ENCODE assay signal across 31 mouse cellular contexts in genomic region chr8:37465651-37466050, GRCm38 (mm10).
"Had no signal": no experiment of that assay in that cellular context is flagged by ENCODE, and none has a peak within 500 bp of the region (broad histone marks: within the 10 kb centered on the region; RNA-seq: fewer than 3 reads in every experiment).

No protein-coding gene starts in this region.

- H3K9me3 ChIP-seq: limb, embryonic 10.5 days; limb, embryonic 12.5 days; limb, embryonic 13.5 days; limb, embryonic 15.5 days; liver, embryonic 12.5 days; liver, embryonic 13.5 days; liver, embryonic 15.5 days; lung, embryonic 15.5 days; midbrain, embryonic 10.5 days; midbrain, embryonic 12.5 days; midbrain, embryonic 13.5 days; midbrain, embryonic 15.5 days; neural tube, embryonic 12.5 days had no signal

- H3K4me3 ChIP-seq: limb, embryonic 10.5 days; limb, embryonic 12.5 days; limb, embryonic 13.5 days; limb, embryonic 15.5 days; liver, embryonic 12.5 days; liver, embryonic 13.5 days; liver, embryonic 15.5 days; lung, embryonic 15.5 days; megakaryocyte, embryonic 14.5 days; midbrain, embryonic 10.5 days; midbrain, embryonic 12.5 days; midbrain, embryonic 13.5 days; midbrain, embryonic 15.5 days; myocyte; neural tube, embryonic 12.5 days had no signal

- DNase-seq: left cerebral cortex, postnatal 4 days; liver; liver, embryonic 13.5 days; liver, postnatal 0 days; lung, adult 2 months; lung, embryonic 14.5 days; lung, postnatal 10 days; lung, postnatal 14 days; lung, postnatal 36 days; lung, postnatal 4 days; midbrain, embryonic 14.5 days had no signal

- H3K4me2 ChIP-seq: limb, embryonic 12.5 days; limb, embryonic 13.5 days; limb, embryonic 15.5 days; liver, embryonic 11.5 days; liver, embryonic 12.5 days; liver, embryonic 13.5 days; liver, embryonic 15.5 days; lung, embryonic 14.5 days; lung, embryonic 15.5 days; midbrain, embryonic 11.5 days; midbrain, embryonic 12.5 days; midbrain, embryonic 13.5 days; midbrain, embryonic 15.5 days; neural tube, embryonic 12.5 days had no signal

- H3K4me1 ChIP-seq: limb, embryonic 10.5 days; limb, embryonic 12.5 days; limb, embryonic 13.5 days; limb, embryonic 15.5 days; liver, embryonic 12.5 days; liver, embryonic 13.5 days; liver, embryonic 15.5 days; lung, embryonic 15.5 days; megakaryocyte, embryonic 14.5 days; midbrain, embryonic 12.5 days; midbrain, embryonic 13.5 days; midbrain, embryonic 15.5 days; neural tube, embryonic 12.5 days had no signal

- H3K27ac ChIP-seq: limb, embryonic 10.5 days; limb, embryonic 12.5 days; limb, embryonic 13.5 days; limb, embryonic 15.5 days; liver, embryonic 12.5 days; liver, embryonic 13.5 days; liver, embryonic 14.5 days; liver, embryonic 15.5 days; lung, embryonic 15.5 days; macrophage; midbrain, embryonic 10.5 days; midbrain, embryonic 12.5 days; midbrain, embryonic 13.5 days; midbrain, embryonic 15.5 days; neural tube, embryonic 12.5 days had no signal

- H3K36me3 ChIP-seq: limb, embryonic 10.5 days; limb, embryonic 12.5 days; limb, embryonic 13.5 days; limb, embryonic 15.5 days; liver, embryonic 12.5 days; liver, embryonic 13.5 days; liver, embryonic 15.5 days; lung, embryonic 15.5 days; midbrain, embryonic 10.5 days; midbrain, embryonic 12.5 days; midbrain, embryonic 13.5 days; midbrain, embryonic 15.5 days; neural tube, embryonic 12.5 days had no signal

- ATAC-seq: liver, embryonic 12.5 days; liver, postnatal 0 days; lung, postnatal 0 days; midbrain, embryonic 13.5 days; midbrain, embryonic 15.5 days; midbrain, embryonic 16.5 days had no signal

- H3K9ac ChIP-seq: limb, embryonic 12.5 days; limb, embryonic 13.5 days; limb, embryonic 15.5 days; liver, embryonic 12.5 days; liver, embryonic 13.5 days; liver, embryonic 14.5 days; liver, embryonic 15.5 days; liver, postnatal 0 days; lung, embryonic 14.5 days; lung, embryonic 15.5 days; midbrain, embryonic 12.5 days; midbrain, embryonic 13.5 days; midbrain, embryonic 15.5 days; neural tube, embryonic 12.5 days had no signal

- H3K27me3 ChIP-seq: limb, embryonic 12.5 days; limb, embryonic 13.5 days; limb, embryonic 15.5 days; liver, embryonic 12.5 days; liver, embryonic 13.5 days; liver, embryonic 15.5 days; lung, embryonic 15.5 days; megakaryocyte, embryonic 14.5 days; midbrain, embryonic 12.5 days; midbrain, embryonic 13.5 days; midbrain, embryonic 15.5 days; neural tube, embryonic 12.5 days had no signal
